Mouse (Mus musculus) forebrain, embryonic 12.5 days (tissue): ENCODE measurements around the gene Mien1. TPM values are rescaled to one million over a fixed set of nuclear protein-coding genes. Genes with fewer than 3 reads are reported as not detected.

Experiments
- ATAC-seq: fragments of 200-750 bp; cut with Nextera tagmentation; 2 replicates; pipeline ENCODE4 v1.8.0; 2017; ENCODE audit warnings: moderate TSS enrichment; ENCODE audit not compliant: low FRiP score
- H3K27ac ChIP-seq: fragments of 300-500 bp; sonication (generic); 2 replicates; pipeline ENCODE4 v1.5.1; 2016; ENCODE audit warnings: mild to moderate bottlenecking
- H3K27me3 ChIP-seq: fragments of 300-500 bp; sonication (generic); 2 replicates; pipeline ENCODE4 v1.6.1; 2016; ENCODE audit warnings: mild to moderate bottlenecking
- H3K36me3 ChIP-seq: fragments of 300-500 bp; sonication (generic); replicated peaks from 2 replicates; pipeline ENCODE4 v1.6.1; 2016; ENCODE audit warnings: mild to moderate bottlenecking
- H3K4me1 ChIP-seq: fragments of 300-500 bp; sonication (generic); 2 replicates; pipeline ENCODE4 v1.6.1; 2016
- H3K4me2 ChIP-seq: fragments of 300-500 bp; sonication (generic); 2 replicates; pipeline ENCODE4 v1.6.1; 2016; ENCODE audit warnings: mild to moderate bottlenecking, moderate library complexity
- H3K4me3 ChIP-seq: fragments of 300-500 bp; sonication (generic); replicated peaks from 2 replicates; pipeline ENCODE4 v1.5.1; 2016; ENCODE audit warnings: mild to moderate bottlenecking
- H3K9ac ChIP-seq: fragments of 300-500 bp; sonication (generic); 2 replicates; pipeline ENCODE4 v1.6.1; 2016; ENCODE audit warnings: mild to moderate bottlenecking
- H3K9me3 ChIP-seq: fragments of 300-500 bp; sonication (generic); 2 replicates; pipeline ENCODE4 v1.6.1; 2016
- WGBS: fragments of 180-500 bp; shearing (Covaris S2); methylation state at CpG from one replicate; pipeline ENCODE4 v1.1.7; 2016; 5-methylcytosine and 5-hydroxymethylcytosine counted together
- polyA plus RNA-seq: library from polyadenylated mRNA; unstranded; fragments of >200 nt; fragmentation: Nextera tagmentation; extraction: Ambion mirVana; gene quantifications from 2 replicates; pipeline ENCODE4 v1.2.1, GENCODE M21; 2016

Mien1 gene
- polyA plus RNA-seq, 1 experiment from 2014 or later, result 142 TPM

- Histone ChIP-seq H3K4me3 (no peak overlapping the region), H3K27ac (no peak overlapping the region), H3K4me2 (no peak overlapping the region), H3K9me3 (no peaks in the 10 kb centered on the region), H3K36me3 (no peaks in the 10 kb centered on the region), H3K4me1 (peaks cover 6% of the 10 kb centered on the region), H3K27me3 (0 out of 2 replicates have a peak, but pooled peaks cover 7% of the 10 kb centered on the region), H3K9ac (no peak overlapping the region)
- ATAC-seq, result no peak
- 58% methylated on average over 8 of the region's 8 CpGs for WGBS
These were observed 35.2 kb upstream of the Mien1 start for GRCm38 (mm10) chr11:98473916-98474479.

- Histone ChIP-seq H3K36me3 (no peaks in the 10 kb centered on the region), H3K27me3 (0 out of 2 replicates have a peak, but pooled peaks cover 7% of the 10 kb centered on the region), H3K9ac (no peak overlapping the region), H3K4me1 (peaks cover 6% of the 10 kb centered on the region), H3K9me3 (no peaks in the 10 kb centered on the region), H3K27ac (no peak overlapping the region), H3K4me2 (no peak overlapping the region), H3K4me3 (no peak overlapping the region)
- no peak for ATAC-seq
- WGBS, result 33% methylated on average over 4 of the region's 4 CpGs
These were observed 33.9 kb upstream of the Mien1 start for GRCm38 (mm10) chr11:98472696-98473095.

DNA sequence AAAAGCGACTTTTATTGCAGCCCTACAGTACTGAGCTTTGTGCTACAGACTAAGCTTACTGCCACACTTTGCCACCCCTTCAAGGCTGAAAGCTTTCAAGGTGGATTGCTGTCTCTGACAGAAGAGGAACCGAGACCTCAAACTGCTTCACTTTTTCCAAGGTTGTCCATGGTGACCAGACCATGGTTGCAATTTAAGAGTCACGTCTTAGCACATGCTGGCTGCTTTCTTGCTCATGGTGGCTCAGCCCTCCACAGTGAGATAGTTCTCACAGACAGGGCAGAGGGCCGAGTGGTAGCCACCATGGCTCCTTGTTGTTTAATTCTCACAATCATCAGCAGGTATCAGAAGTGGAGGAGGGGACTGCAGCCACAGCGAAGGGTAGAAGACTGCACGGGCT lies 32.0 kb upstream of the Mien1 start:
- Histone ChIP-seq H3K9me3 (no peaks in the 10 kb centered on the region), H3K27ac (no peak overlapping the region), H3K27me3 (0 out of 2 replicates have a peak, but pooled peaks cover 17% of the 10 kb centered on the region), H3K36me3 (no peaks in the 10 kb centered on the region), H3K9ac (no peak overlapping the region), H3K4me2 (no peak overlapping the region), H3K4me3 (no peak overlapping the region), H3K4me1 (peaks cover 6% of the 10 kb centered on the region)
- 84% methylated on average over 6 of the region's 6 CpGs for WGBS
- ATAC-seq, result no peak

GRCm38 (mm10) chr11:98469761-98470714 lies 31.2 kb upstream of the Mien1 start:
- Histone ChIP-seq H3K9ac (no peak overlapping the region), H3K4me3 (no peak overlapping the region), H3K4me1 (peaks cover 6% of the 10 kb centered on the region), H3K27ac (no peak overlapping the region), H3K4me2 (no peak overlapping the region), H3K9me3 (no peaks in the 10 kb centered on the region), H3K27me3 (0 out of 2 replicates have a peak, but pooled peaks cover 17% of the 10 kb centered on the region), H3K36me3 (no peaks in the 10 kb centered on the region)
- 79% methylated on average over 22 of the region's 22 CpGs for WGBS
- ATAC-seq, result no peak

GRCm38 (mm10) chr11:98464516-98464915 lies 25.7 kb upstream of the Mien1 start:
- 88% methylated on average over 6 of the region's 6 CpGs for WGBS
- H3K9ac ChIP-seq, result no peak overlapping the region
- no peaks in the 10 kb centered on the region for H3K9me3 ChIP-seq
- no peak overlapping the region for H3K4me3 ChIP-seq
- no peaks in the 10 kb centered on the region for H3K4me1 ChIP-seq
- ATAC-seq, result no peak
- no peak overlapping the region for H3K27ac ChIP-seq
- no peak overlapping the region for H3K4me2 ChIP-seq
- H3K36me3 ChIP-seq, result no peaks in the 10 kb centered on the region
- peaks cover 39% of the 10 kb centered on the region for H3K27me3 ChIP-seq

- Histone ChIP-seq H3K4me3 (no peak overlapping the region), H3K9me3 (no peaks in the 10 kb centered on the region), H3K27ac (no peak overlapping the region), H3K36me3 (no peaks in the 10 kb centered on the region), H3K9ac (no peak overlapping the region), H3K4me1 (no peaks in the 10 kb centered on the region), H3K4me2 (no peak overlapping the region), H3K27me3 (peaks cover 45% of the 10 kb centered on the region)
- no peak for ATAC-seq
- 87% methylated on average over 9 of the region's 9 CpGs for WGBS
These were observed 25.1 kb upstream of the Mien1 start for GRCm38 (mm10) chr11:98463911-98464310.

GRCm38 (mm10) chr11:98462255-98462654 lies 23.5 kb upstream of the Mien1 start:
- Histone ChIP-seq H3K9ac (no peak overlapping the region), H3K4me1 (peaks cover 5% of the 10 kb centered on the region; the same call in 1 of the 2 replicates), H3K9me3 (no peaks in the 10 kb centered on the region), H3K27me3 (peaks cover 56% of the 10 kb centered on the region), H3K36me3 (no peaks in the 10 kb centered on the region), H3K4me3 (no peak overlapping the region), H3K4me2 (no peak overlapping the region), H3K27ac (no peak overlapping the region)
- WGBS, result 93% methylated on average over 6 of the region's 6 CpGs
- no peak for ATAC-seq

DNA sequence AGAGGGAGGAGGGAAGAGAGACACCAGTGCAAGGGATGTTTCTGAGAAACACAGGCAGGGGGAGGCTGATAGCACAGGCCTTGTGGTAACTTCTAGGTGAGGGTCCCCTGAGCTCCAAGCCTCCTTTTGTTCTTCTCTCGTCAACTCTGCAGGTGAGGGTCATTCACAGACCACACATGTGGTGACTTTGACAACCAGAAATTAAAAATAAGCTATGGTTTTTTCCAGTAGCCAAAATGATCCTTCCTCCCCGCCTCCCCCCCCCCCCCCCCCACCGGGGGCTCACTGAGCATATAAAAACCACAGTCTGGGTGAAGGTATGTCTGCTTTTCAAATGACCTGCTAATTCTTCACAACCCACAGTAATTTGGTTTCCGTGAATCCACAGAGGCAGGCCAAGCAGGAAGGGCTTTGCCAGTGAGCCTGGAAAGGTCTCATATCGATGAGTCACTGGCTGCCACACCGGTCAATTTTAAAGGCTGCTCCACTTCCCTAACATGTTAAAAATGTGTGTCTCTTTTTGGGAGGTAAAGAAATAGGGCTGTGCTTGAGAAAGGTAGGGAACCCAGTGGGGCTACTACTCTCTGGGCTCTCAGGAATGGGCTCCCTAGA lies 22.4 kb upstream of the Mien1 start:
- Histone ChIP-seq H3K9ac (no peak overlapping the region), H3K9me3 (no peaks in the 10 kb centered on the region), H3K27me3 (peaks cover 50% of the 10 kb centered on the region), H3K36me3 (no peaks in the 10 kb centered on the region), H3K4me2 (no peak overlapping the region), H3K4me3 (no peak overlapping the region), H3K4me1 (peaks cover 5% of the 10 kb centered on the region; the same call in 1 of the 2 replicates), H3K27ac (no peak overlapping the region)
- 65% methylated on average over 6 of the region's 6 CpGs for WGBS
- no peak for ATAC-seq

- no peak overlapping the region for H3K27ac ChIP-seq
- H3K36me3 ChIP-seq, result no peaks in the 10 kb centered on the region
- WGBS, result 84% methylated on average over 9 of the region's 9 CpGs
- no peak overlapping the region for H3K4me2 ChIP-seq
- H3K27me3 ChIP-seq, result peaks cover 56% of the 10 kb centered on the region
- no peaks in the 10 kb centered on the region for H3K9me3 ChIP-seq
- peaks cover 5% of the 10 kb centered on the region; the same call in 1 of the 2 replicates for H3K4me1 ChIP-seq
- H3K9ac ChIP-seq, result no peak overlapping the region
- no peak for ATAC-seq
- H3K4me3 ChIP-seq, result no peak overlapping the region
These were observed 21.1 kb upstream of the Mien1 start for GRCm38 (mm10) chr11:98459860-98460259.

- Histone ChIP-seq H3K4me2 (no peak overlapping the region), H3K9ac (no peak overlapping the region), H3K4me1 (peaks cover 5% of the 10 kb centered on the region; the same call in 1 of the 2 replicates), H3K4me3 (no peak overlapping the region), H3K27ac (no peak overlapping the region), H3K9me3 (no peaks in the 10 kb centered on the region), H3K27me3 (peaks cover 59% of the 10 kb centered on the region), H3K36me3 (no peaks in the 10 kb centered on the region)
- WGBS, result 23% methylated on average over 11 of the region's 11 CpGs
- ATAC-seq, result no peak
These were observed 20.4 kb upstream of the Mien1 start for GRCm38 (mm10) chr11:98459071-98459741.

DNA sequence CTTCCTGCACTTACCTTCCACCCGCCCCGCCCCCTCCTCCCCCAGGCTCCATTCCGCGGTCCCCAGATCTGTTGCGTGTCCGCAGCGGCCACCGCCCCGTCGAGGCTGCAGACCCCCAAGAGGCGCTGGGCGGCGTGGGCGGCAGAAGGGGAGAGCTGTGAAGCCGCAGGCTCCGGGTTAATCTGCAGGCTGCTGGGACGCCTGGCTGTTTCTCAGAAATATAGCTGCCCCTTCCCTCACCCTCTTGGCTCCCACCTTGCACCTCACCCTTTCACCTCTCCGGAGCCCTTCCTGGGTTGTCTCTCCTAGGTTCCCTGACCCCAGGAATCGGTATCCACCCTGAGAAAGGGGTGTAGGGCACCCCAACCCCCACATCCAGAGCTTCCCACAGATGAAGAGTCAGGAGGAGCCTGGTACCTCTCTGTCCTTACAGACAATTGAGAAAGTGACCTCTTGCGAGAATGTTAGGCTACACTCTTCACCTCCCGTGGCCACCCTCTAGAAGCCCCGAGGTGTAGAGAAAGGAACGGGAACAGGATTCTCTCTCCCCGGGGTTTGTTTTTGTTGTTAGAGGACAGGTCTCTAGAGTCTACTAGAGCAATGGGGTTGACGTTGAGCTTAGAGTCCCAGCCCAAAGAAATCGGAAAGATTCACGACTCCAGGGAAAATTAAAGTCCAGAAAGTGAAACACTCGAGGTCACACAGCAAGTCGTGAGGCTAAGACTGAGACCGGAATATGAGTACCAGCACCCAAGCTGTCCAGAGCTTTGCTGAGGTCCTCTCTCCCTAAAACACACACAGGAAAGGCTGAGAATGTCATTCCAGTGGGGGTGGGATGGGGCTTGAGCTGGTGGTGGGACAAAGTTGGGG lies 19.6 kb upstream of the Mien1 start:
- H3K9me3 ChIP-seq, result no peaks in the 10 kb centered on the region
- ATAC-seq, result peak; percentile 62
- no peak overlapping the region for H3K27ac ChIP-seq
- H3K9ac ChIP-seq, result peak overlapping the region; percentile 60
- no peaks in the 10 kb centered on the region for H3K36me3 ChIP-seq
- H3K4me1 ChIP-seq, result peaks cover 5% of the 10 kb centered on the region; the same call in 1 of the 2 replicates
- H3K4me2 ChIP-seq, result peak overlapping the region; percentile 78
- peak overlapping the region; percentile 56 for H3K4me3 ChIP-seq
- H3K27me3 ChIP-seq, result peaks cover 57% of the 10 kb centered on the region
- 2% methylated on average over 28 of the region's 30 CpGs for WGBS
